Mouse (Mus musculus): Measurements from ENCODE around the gene Sel1l3.

DNA sequence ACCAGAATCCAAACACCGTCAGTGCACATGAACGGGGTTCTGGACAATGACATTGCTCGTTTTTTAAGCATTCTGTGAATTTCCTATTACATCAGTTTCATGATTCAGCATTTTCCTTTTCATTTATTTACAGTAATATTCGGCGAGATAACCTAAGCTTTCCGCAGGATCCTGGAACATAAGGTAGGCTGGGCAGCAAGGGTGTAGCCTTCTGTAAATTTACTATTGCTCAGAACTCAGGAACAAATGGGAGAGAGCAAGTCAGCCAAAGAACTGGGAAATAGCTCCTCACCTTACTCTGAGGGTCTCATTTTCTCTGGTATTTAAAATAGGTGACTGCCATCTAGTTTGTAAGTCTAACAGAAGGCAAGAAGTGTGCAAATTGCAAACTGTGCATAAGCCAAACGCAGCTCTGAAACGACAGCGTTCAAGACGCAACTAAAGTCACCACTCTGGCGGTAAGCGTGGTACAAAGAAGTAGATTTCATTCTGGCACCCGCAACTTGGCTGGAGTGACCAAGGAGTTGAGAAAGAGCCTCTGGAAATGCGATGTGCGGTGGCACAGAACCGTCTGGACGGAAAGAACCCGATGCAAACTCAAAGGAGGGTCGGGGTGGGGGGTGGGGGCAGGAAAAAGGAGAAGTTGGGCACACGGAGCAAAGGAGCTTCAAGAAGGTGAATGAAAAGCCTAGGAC is 1.5 kb downstream of the Sel1l3 start:
- TF ChIP-seq POLR2A (IDR thresholded peaks at IDR 0.05; ENCODE audit: insufficient read depth, low read depth, low read length) (no peak), CTCF (IDR thresholded peaks at IDR 0.05; ENCODE audit: insufficient read depth, low read depth, low read length) (no peak)
